Mouse (Mus musculus): ENCODE measurements around the gene St3gal5.

St3gal5 gene

GRCm38 (mm10) chr6:72098021-72098655 lies 746 bp downstream of the St3gal5 start:
- peak; percentile 15 for DNase-seq

GRCm38 (mm10) chr6:72098691-72099090 lies 1.3 kb downstream of the St3gal5 start:
- DNase-seq, result no peak

GRCm38 (mm10) chr6:72099281-72099680 lies 1.9 kb downstream of the St3gal5 start:
- no peak for DNase-seq

- DNase-seq, result no peak
These were observed 2.8 kb downstream of the St3gal5 start for GRCm38 (mm10) chr6:72100171-72100570.

- no peak for DNase-seq
These were observed 3.5 kb downstream of the St3gal5 start for GRCm38 (mm10) chr6:72100939-72101338.

GRCm38 (mm10) chr6:72101386-72101785 lies 4.0 kb downstream of the St3gal5 start:
- peak; percentile 57 for DNase-seq

- DNase-seq, result no peak
These were observed 4.7 kb downstream of the St3gal5 start for GRCm38 (mm10) chr6:72102066-72102465.

- DNase-seq, result no peak
These were observed 7.1 kb downstream of the St3gal5 start for GRCm38 (mm10) chr6:72104534-72104933.

GRCm38 (mm10) chr6:72108941-72109892 lies 11.8 kb downstream of the St3gal5 start:
- no peak for DNase-seq

GRCm38 (mm10) chr6:72110577-72110976 lies 13.2 kb downstream of the St3gal5 start:
- no peak for DNase-seq

GRCm38 (mm10) chr6:72112575-72112974 lies 15.2 kb downstream of the St3gal5 start:
- no peak for DNase-seq

- DNase-seq, result no peak
These were observed 15.8 kb downstream of the St3gal5 start for GRCm38 (mm10) chr6:72113093-72113702.

GRCm38 (mm10) chr6:72114902-72115301 lies 17.5 kb downstream of the St3gal5 start:
- DNase-seq, result no peak

- DNase-seq, result no peak
These were observed 20.1 kb downstream of the St3gal5 start for GRCm38 (mm10) chr6:72117322-72117968.

GRCm38 (mm10) chr6:72119870-72120269 lies 22.5 kb downstream of the St3gal5 start:
- DNase-seq, result no peak

- peak; percentile 52 for DNase-seq
These were observed 23.9 kb downstream of the St3gal5 start for GRCm38 (mm10) chr6:72121301-72121700.

GRCm38 (mm10) chr6:72122515-72122914 lies 25.1 kb downstream of the St3gal5 start:
- DNase-seq, result no peak

- DNase-seq, result no peak
These were observed 27.1 kb downstream of the St3gal5 start for GRCm38 (mm10) chr6:72124315-72125103.

GRCm38 (mm10) chr6:72126128-72126917 lies 28.9 kb downstream of the St3gal5 start:
- DNase-seq, result no peak

- no peak for DNase-seq
These were observed 32.7 kb downstream of the St3gal5 start for GRCm38 (mm10) chr6:72130056-72130455.

- no peak for DNase-seq
These were observed 35.4 kb downstream of the St3gal5 start for GRCm38 (mm10) chr6:72132671-72133214.

Data from lung, postnatal 14 days (tissue).